Mouse (Mus musculus) adrenal gland, postnatal 25 days (tissue): ENCODE results near the gene Map7d1. TPM values are rescaled to one million over a fixed set of nuclear protein-coding genes. Genes with fewer than 3 reads are reported as not detected.
A peak's percentile ranks its signal among the peaks of the same experiment; 100 is the strongest.

Experiments used
- DNase-seq: peaks from one replicate; pipeline ENCODE4 v3.0.0; 2021; ENCODE audit warnings: mixed read lengths
- total RNA-seq: library from RNA; stranded (reverse); gene quantifications from 2 replicates; pipeline ENCODE4 v1.2.3, GENCODE M21; 2021

The Map7d1 gene
- total RNA-seq, 1 experiment from 2014 or later, result 55.0 TPM

DNA sequence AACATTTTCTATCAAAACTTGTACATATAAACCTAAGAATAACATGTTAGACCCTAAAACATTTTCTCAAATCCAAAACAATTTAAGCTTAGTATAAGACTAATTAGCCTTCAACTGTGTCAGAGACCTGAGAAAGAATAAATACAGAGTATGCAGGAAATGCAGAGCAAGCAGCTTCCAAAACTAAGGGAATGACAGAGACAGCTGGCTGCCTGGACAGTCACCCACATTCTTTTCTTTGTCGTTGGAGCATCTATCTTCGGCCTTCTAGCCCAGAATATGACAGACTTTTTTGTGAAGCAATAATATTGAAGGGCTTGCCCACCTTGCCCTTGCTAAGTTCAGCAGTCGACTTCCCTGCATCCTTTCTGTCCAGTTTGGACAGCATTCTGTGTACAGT is 13.1 kb upstream of the Map7d1 start:
- DNase-seq, result no peak

DNA sequence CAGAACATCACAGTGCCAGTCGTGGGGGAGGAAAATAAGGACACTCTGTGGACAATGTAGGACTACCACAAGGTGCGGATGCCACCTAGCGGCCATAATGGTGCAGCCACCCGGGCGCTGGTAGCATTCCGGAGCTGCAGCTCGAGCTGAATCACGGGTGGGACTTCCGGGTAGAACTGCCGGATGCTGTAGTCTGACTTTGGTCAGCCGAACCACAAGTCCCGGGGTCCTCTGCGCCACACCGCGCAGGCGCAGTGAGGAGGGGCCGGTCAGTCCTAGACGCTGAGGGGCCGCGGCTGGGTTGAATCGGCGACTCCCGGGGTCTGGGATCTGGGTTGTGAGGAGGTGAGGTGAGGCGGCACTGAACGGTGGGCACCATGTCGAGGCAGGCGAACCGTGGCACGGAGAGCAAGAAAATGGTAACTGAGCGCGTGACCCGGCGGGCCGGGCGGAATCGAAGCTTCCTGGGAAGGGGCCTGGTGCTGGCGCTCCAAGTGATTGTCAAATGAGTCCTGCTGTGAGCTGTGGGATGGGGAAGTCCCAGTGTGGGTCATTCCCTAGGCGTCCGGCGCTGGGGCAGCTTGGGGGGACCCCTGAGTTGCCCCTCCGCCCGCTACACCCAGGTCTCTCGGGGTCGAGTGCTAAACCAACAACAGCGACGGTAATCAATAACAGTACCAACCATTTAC is 6.1 kb upstream of the Map7d1 start, which contains the start of gene Trappc3:
Gene Trappc3, plus strand, starts transcription at position 207 of the 689 bp plus-strand sequence.
- DNase-seq, result peak; percentile 99

DNA sequence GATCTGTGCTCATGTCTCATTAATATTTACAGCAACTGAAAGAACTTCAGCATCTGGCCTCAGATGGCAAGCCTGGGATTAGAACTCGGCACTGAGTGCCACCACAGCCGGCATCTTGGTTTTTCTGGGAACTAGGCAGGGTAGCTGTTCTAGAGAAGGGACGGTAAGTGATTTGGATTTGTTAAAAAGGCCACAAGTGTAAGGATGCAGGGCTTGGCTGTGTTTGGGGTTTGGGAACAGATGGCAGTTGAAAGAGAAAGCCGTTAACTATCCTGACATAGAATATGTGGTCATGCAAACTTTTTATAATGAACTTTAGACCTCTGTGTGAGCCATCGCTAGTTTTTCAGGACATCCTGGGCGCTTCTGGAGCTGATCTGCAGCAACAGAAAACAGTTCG is 5.5 kb upstream of the Map7d1 start:
- no peak for DNase-seq

DNA sequence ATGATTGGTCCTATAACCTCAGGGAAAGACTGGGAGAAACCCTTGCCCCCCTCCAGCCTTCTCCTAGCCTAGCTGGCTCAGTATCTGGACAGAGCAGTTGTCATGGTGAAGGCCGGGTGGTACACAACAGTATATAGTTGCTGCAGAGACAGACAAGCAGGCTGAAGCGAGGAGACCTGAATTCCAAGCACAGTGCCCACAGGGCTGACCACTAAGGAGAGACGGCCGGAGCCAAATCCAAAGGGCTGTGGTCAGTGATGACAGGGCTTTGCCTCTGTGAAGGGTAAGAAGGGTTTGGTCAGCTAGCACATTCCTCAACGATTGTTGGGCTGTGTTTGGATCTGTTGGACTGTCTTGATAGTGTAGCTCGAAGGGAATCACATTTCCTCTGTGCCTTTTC is 5.1 kb upstream of the Map7d1 start:
- DNase-seq, result no peak

DNA sequence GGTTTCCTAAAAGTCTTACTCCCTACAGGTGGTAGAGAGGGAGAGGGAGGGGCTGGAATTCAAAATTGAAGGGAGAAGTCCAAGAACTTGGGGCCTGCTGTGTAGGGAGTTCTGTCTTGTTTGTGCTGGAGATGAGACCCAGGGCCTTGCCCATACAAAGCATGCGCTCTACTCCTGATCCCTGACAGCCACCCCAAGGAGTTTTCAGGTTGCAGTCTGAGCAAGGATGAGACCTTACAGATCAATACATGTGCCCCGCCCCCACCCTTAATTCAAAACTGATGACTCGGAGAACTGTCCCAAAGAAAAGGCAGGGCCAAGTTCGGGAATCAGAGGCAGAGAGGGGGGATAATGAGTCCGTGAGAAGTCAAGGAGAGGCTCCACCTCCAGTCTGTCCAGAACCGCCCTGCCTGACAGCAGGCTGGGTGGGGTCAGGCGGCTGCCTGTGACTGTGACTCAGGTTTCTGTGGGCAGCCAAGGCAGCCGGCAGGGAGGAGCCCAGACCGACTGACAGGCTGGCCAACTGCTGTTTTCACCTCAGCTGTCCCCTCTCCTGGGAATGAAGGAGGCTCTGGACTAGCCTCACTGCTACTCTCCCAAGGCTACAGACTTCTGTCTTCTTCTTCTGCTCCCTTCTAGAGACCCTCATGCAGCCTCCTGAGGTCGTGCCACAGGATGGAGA is 4.5 kb upstream of the Map7d1 start:
- DNase-seq, result peak; percentile 79

DNA sequence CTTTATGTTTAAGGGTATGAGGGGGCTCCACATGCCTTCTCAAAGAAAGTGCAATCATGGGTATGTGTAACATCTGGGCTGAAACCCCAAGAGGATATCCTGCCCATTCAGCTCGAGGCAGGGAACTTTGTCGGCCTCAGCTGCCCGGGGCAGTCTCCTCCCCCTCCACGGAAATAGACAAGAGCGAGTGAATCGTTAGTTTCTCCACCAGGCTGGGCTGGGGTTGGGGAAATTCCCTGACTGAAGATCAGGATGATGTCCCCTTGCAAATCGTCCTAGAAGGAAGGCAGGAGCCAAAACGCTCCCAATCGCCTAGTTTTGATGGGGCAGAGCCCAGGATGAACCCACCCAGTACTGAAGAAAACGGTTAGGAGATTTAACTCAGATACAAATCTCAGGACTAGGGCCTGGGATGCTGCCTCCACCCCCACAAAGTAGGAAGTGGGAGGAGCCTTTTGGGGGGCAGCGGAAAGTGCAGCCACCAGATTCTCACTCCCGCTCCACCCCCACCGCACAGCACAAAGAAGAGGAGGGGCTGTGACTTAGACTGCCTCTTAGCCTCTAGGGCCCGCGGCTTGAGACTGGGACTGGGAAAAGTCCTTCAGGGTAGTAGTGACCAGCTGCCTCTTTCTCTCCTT is 3.5 kb upstream of the Map7d1 start:
- DNase-seq, result peak; percentile 74

DNA sequence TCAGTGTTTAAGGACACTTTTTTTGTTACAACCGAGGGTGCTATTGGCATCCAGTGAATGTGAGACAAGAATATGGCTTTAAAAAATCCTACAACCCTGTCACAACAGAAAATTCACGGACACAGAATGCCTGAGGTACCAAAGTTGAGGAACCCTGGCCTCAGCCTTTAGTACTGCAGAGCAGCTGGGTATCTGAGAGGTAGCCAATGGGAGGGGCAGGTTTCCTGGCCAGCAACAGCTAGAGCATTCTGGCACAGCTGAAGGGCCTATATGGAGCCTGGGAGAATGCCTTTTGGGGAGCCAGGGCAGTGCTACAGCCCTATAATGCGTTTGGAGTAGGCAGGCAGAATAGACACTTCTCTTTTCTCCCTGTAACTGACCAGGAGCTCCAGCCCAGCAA is 2.9 kb upstream of the Map7d1 start:
- DNase-seq, result no peak

DNA sequence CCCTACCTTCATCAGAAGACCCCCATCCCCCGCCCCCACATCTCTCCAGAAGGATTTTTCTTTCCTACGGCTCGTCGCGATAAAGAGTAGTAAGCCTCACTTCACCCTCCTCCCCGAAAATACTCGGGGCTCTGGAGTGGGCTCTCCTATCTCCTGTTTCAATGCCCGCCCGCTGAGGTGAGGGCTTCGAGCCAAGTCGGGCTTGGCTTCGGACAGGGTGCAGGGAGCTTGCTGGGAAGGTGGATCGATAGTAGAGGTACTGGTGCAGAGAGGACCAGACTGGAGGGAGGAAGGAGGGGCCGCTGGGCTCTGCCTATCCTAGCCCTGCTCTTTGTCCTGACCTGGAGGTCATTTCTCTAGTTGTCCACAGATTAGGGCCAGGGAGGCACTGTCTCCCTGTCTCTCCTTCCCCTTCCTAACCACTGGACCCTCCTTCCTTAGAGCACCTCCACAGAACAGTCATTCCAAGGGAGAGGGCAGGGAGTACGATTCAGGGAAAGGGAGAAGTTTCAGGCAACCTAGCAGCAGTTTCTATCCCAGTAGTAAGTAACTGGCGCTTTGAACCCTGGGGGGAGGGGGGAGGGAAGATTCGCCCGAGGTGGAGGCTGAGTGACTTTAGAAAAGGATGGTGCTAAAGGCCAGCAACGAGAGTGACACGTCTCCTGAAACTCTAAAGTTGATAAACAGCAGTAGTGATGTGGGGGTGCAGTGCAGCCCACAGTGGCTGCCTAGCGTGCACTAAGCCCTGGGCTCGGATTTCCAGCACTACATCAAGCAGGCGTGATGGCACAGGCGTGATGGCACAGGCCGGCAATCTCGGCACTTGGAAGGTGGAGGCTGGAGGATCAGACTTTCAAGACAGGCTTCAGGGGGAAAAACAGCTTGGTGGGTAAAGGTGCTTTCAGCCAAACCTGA is 1.1 kb upstream of the Map7d1 start:
- DNase-seq, result peak; percentile 66

DNA sequence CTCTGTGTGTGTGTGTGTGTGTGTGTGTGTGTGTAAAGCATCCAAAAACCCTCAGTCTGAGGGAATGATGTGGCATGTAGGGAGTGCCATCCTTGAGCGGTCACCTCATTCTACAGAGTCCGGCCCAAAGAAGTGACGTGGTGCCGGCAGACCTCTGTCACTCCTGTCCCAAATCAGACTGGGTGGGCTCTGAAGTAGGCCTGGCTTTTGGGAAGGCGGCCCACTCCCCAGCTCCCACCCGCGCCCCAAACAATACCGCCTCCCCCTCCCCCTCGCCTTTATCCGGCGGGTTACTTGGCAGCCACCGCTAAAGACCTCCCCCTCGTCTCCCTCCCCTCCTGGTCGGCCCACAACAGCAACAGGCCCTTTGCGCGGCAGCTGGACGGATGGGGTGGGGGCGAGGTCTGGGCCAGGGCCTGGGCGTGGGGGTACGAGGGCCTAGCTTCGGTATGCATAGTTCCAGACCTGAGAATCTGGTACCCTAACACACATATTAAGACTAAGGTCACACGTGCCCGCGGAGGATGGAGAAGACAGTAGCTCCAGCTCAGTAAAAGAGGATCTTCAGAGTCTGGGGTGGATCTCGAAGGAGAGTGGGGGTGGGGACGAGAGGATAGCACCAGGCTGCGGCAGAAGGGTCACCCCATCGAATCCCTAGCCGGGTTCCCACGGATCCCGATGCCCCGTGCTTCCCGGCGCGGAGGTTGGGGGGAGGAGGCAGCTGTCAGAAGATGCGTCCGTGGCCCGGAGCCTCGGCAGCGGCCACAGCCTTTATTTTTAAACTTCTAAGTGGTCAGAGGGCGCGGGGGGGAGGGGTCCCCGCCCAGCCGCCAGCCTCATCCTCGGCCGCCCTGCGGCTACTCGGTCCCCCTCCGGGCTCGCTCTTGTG is 786 bp downstream of the Map7d1 start:
- DNase-seq, result no peak

DNA sequence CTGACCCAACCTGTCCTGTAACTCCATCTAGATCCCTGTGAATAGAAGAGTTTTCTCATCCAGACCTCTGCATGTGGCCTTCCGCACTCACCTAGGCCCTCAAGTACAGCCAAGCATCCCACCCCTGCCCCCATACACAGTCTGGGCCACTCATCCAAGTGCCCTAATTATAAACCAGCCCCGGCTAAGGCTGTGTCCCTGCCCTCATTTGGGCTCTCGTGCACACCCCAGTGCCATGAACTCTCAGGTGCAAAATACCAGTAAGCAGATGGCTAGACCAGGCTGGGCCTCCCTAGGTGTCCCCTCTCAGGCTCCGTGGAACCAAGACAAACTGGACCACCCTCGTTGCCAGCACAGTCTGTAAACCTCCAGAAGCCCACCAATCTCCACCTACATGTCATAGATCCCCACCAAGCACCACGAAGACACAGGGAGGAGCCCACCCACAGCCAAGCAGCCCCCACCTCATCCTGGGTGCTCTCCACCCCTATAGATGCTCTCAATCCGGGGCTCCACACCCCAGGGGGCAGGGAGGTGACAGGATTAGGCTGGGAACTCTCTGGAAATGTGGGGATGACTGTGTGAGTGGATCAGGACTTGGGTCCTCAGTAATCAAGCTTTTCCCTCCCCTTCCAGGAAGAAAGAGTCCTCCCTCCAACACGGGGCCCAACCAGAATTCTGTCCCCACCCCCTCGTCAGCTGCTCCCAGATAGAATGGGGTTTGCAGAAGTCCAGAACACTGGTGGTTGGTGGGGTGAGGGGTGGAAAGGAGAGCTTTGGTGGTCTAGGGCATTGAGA is 1.6 kb downstream of the Map7d1 start:
- DNase-seq, result no peak

DNA sequence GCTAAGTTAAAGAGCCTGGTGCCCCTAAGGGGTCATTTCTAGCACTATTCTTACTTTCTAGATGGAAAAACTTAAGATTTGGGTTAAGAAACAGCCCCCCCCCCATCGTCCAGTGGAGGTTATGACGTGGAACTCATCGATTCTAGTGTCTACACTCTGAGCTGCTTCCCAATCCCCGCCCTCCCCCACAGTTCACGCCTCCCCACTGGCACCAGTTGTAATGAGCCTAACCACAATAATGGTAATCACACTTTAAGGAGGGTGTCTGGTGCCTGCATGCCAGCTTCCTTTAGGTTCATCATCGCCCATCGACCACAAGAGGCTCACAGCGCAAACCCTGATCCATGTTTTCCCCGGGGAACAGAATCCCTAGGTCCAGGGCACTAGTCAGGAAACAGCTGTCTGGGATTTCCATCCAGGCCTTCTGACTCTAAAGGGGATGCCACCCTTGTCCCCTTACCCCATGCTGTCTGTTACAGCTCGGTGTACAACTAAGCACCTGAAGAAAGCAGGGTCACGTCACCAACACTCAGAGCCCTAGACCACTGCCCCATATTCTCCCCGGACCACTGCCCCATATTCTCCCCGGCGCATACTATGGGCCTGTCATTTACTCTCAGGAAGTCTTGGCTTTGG is 2.4 kb downstream of the Map7d1 start:
- no peak for DNase-seq

DNA sequence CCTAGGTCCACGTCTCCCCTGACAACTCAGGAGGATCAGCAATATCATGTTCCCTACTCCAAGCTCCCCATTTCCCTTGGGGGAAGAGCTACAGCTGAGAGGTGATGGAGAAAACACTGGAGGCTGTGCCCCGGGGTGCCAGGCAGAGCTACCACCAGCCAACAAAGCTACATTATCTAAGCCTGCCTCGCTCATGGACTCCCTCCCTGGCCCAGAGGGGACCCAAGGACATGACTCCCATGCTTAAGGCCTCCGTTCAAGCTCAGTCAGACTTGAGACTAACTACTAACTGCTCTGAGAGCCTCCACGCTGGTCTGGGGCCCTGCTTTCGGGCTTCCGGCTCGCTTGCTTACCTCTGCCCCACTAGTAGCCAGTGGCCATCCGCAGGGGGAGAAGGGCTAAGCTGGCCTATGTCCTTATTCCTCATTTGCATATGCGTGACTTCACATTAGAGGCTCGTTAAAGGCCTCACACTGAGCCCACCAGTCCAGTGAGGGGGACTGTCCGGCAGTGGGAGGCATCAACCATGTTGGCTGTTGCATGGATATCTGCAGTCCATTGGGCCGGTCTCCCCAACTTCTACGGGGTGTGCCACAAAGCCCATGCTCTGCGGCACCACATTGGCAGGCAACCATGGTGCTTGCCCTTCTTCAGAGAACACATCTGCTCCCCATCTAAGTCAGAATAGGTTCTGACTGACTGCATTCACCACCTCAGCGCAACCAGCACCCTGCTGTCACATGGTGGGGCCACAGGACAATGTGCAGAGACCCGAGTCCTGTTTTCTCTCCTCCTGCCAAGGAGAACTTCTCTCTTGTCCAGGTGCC is 3.5 kb downstream of the Map7d1 start:
- no peak for DNase-seq

DNA sequence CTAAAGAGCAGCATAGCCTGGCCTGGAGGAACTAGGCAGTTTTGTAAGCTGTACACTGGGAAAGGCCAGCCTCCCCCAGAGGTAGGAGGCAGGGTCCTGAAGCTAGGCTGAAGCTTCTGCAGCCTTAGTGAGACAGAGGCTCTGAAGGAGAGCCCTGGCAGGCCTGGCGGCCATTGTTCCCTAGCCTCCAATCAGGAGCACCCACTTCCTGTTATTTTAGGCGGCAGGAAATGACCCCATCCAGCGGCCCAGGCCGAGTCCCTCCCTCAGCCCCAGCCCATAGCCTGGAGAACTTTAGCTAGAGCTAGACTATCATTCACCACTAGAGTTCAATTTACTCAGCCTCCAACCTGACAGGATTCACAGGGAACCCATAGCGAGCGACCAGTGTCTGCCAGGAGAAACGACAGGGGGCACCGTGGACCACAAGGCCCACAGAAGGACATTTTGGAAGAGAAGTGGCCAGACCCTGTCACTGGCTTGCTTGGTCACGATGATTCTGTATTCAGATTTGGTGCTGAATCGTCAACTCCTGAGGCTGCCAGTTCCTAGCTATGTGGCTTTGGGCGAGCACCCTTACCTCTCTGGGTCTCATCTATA is 4.4 kb downstream of the Map7d1 start:
- no peak for DNase-seq

DNA sequence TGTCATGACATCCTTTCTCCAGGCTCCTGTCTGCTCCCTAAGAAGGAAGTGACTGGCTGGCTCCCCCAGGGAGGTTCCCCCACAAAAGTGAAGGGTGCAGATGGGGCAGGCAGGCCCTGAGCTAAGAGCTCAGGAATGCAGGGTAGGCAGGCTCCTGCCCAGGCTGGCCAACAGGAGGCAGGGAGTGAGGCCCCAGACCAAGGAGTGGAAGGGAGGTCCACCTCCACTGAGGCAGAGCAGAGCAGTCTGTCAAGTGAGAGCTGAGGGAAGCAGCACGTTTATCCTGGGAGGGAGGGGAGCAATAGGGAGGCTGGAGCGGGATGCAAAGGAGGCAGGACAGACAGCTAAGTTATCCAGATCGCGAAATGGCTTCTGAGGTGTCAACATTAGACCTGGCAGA is 5.5 kb downstream of the Map7d1 start:
- DNase-seq, result no peak

DNA sequence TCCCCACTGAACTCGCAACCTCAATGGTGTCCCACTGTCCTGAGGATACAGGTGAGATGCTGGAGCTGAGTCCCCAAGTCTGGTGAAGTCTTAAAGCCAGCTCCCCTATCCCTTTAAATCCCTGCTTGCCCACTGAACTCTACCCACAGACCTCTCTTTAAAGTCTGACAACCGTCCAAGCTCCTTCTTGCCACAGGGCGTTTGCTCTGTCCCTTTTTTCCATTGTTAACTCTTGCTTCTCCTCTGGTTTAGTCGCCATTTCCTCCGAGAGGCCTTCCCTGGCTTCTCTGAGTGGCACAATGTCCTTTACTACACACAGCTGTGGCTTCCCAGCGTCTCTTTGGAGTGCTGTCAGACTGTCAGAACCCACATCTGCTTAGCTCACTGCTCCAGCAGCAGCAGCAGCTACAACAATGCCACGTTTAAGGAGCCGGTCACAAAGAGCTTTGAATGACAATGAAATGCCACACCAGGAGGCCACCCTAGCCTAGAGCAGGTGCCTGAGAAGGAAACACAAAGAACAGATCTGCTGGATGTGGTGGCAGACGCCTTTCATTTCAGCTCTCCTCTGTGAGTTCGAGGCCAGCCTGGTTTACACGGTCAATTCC is 7.8 kb downstream of the Map7d1 start:
- no peak for DNase-seq

DNA sequence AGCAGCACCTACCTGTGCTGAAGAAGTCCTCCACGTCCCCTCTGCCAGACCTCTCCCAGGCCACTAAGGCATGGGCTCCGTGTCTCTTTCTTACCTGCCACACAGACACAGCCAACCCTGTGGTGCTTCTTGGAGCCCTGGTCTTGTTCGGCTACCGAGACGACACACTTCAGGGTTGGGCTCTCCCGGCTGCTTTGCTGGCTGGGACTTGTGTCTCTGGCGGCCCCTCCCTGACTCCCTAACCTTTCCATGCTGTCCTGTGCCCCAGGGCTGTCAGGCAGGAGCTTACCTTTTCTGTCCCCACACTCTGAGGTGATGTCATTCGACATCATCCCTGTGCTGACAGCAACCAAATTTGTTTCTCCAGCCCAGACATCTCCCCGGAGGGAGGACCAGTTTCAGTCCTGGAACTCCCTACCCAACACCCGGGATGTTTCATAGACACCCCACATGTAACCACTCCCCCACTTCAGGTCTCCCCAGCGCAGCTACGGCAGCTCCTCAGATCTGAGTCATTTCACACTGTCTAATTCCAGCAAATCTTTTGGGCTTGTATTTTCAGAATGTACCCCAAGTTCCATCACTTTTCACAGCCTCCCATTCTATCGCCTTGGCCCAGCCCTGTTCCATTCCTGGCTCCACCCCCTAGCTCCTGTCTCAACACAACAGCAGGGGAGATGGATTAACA is 9.8 kb downstream of the Map7d1 start:
- DNase-seq, result no peak

DNA sequence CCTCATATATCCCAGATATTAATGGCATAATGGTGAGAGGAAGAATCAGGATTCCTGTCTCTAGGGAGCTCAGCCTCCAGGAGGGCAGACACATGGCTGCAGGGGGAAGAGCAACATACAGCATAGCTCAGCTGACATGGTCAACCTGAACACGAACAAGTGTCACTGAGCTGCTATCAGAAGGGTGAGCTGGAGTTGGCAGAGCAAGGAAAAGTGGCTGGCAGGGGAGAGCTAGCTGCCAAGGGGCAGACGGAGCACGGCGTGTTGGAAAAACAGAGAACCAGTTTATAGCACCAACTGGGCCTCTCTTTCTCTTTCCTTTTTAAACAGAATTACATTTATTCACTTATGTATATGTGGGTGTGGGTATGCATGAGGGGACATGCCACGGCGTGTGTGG is 13.6 kb downstream of the Map7d1 start:
- no peak for DNase-seq

DNA sequence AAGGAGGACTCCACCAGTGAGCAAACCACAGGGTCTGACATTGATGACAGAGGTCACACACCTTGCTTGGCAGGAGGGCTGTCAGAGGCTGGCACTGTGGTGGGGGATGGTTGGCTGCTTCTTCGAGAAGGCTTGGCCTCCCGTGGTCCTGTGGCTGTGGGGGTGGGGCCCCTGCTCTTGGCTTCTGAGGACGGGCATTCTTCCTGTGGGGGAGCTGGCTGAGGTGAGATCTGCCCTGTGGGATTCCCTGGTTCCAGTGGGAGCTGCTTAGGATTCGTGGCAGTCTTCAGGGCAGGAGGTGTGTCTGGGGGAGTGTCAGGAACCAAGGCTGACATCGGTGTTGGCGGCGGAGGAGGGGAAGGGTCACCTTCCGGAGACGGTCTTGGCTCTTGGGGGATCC is 14.2 kb downstream of the Map7d1 start:
- DNase-seq, result no peak
